Mouse (Mus musculus) liver, postnatal 0 days (tissue): ENCODE data around the gene Wipf2.

Experiments used
- CTCF ChIP-seq: sonication (generic); IDR thresholded peaks from 2 replicates; pipeline ENCODE4 v1.5.1; 2016; ENCODE audit warnings: antibody characterized with exemption, low read depth
- EP300 ChIP-seq: IDR thresholded peaks from 2 replicates; pipeline ENCODE4 v1.6.1; 2016; ENCODE audit warnings: antibody characterized with exemption, low read depth, mild to moderate bottlenecking

DNA sequence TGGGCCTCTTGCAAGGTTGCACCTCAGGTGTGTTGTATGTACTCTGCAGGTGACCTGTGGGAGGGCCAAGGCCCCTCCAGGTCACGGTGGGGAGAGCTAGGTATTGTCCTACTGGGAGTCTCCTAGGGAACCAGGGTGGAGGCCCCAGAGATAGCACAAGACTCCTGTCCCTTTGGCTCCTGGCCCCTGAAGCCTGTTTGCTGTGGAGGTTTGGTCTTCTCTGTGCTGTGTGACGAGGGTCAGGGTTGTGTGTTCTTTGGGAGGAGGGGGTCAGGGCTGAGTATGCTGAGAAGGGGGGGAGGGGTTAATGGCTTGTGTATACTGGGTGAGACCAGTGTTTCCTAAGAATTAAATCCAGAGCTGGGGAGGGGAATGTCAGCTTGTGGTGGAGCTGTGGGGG, 89.9 kb downstream of the Wipf2 start:
- TF ChIP-seq CTCF (no peak), EP300 (no peak)
